Mouse (Mus musculus) gastrocnemius, adult 8-10 months (tissue): Measurements from ENCODE around the gene Nudt5. TPM values are rescaled to one million over a fixed set of nuclear protein-coding genes. Genes with fewer than 3 reads are reported as not detected.

Source experiments
- DNase-seq, 2 experiments: peaks; one replicate each; pipeline ENCODE4 v3.0.0; 2022; ENCODE audit warnings: low spot score in 2 of 2
- total RNA-seq, 4 experiments: library from RNA; stranded (reverse); gene quantifications; 2 replicates each; pipeline ENCODE4 v1.2.4; 2022

Gene Nudt5
- total RNA-seq, 4 experiments from 2014 or later, result 2.5 to 3.4 (median 2.9) TPM

DNA sequence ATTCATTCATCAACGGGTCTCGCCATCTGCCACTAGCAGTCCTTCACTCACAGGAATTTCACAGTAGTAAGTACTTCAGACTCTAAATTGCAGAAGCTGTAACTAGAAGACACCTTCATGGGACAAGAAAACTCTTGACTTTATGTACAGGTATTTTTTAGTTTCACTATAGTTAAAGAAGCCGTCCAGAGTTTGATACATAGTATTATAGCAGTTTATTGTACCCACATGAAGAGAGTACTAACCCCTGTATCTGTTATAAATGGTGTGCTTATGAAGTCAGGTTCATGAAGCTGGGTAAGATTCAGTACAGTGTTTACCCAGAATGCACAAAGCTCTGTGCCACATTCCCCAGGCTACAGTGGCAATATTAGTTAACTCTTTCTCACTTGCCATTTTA, 18.0 kb downstream of the Nudt5 start, which contains the start of gene Gm13199:
TSS of gene Gm13199 (minus strand) at position 101 of the 400 bp plus-strand sequence.
- DNase-seq, result no peak

DNA sequence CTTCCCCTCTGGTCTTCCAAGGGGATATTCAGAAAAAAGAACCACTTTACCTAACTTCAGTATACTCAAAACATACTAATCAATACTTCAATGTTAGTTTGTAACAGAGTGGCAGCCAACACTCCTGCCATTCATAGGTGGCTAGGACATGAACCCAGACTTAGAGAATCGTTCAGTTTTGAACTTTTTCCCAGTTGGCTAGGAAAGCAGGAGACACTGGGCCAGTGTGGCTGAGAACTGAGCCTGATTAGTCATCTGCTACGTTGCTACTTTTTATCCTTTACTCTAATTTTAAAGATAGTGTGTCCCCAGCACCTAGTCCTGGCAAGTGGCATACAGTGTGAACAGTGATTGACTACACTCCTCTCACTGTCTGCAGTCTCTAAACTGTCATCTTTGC, 22.9 kb downstream of the Nudt5 start:
- no peak for DNase-seq

DNA sequence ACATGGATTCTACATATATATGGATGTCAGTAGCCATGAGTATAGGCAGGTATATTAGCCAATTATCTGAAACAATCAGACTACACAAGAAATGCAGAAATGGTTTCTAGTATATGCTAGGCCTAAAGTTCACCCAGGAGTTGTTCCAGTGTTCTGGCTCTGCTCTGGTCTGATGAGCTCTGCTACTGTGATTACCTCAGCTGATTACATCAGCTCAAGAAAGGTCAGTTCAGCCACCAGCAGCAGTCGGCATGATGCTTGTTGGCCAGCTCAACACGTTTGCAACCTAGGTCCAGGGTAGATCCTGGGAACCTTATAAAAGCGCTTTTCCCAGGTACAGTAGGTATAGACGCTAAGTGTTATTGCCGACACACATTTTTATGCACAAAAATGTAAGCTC, 24.9 kb downstream of the Nudt5 start:
- no peak for DNase-seq

- no peak for DNase-seq
Observed at GRCm38 (mm10) chr2:5877446-5877845, 32.6 kb downstream of the Nudt5 start.

DNA sequence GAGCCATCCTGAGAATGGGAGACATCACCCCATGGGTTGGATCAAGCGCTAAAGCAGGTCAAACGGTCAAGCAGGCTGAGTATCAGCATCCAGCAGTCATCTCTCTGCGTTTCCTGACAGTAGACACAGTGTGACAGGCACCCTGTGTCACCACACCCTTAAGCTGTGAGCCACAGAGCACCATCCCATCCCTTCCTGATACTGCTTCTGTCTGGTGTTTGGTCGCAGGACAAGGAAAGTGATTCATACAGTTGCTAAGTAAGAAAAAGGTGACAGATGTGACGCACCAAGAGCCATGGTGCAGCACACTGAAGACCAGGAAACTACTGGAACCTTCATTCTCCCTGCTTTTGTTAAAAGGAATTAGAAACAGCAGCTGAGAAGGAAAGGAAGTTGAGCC, 44.0 kb downstream of the Nudt5 start:
- DNase-seq, result no peak

GRCm38 (mm10) chr2:5889412-5889811, 44.6 kb downstream of the Nudt5 start:
- no peak for DNase-seq

- no peak for DNase-seq
Observed at GRCm38 (mm10) chr2:5894296-5894695, 49.5 kb downstream of the Nudt5 start.

DNA sequence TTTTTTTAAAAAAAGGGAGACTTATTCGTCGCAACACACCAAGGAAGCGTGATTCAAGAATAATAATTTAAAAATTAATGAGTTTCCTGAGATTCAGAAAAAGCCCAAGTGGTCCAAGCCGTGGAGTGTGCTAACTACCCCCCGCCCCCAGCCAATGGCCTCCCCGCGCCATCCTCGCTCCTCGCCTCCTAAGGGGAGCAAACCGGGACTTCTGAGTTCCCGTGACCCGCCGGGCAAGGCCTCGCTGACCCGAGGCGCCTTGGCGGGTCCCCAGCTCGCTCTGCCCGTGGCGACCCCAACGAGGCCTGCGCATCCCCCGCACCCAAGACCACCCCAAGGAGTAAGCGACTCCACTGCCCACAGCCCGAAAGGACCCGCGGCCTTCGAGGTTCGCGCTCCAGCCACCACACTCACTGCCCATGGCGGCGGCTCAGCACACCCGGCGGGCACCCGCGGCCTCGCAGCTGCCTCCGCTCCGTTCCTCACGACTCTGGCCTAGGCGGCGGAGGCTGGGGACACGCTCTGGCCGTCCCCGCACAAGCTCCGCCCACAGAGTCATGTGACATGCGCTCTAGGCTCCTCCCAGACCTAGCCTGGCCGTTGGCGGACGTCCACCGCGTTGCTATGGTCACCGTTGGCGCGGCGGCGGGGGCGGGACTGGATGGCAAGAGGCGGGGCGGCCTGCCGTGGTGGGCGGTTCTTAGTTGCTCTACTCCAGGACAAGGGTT, 50.2 kb downstream of the Nudt5 start, which contains the start of gene Sec61a2:
TSS of gene Sec61a2 (minus strand) at position 590 of the 728 bp plus-strand sequence.
- peak; percentile 98 for DNase-seq

DNA sequence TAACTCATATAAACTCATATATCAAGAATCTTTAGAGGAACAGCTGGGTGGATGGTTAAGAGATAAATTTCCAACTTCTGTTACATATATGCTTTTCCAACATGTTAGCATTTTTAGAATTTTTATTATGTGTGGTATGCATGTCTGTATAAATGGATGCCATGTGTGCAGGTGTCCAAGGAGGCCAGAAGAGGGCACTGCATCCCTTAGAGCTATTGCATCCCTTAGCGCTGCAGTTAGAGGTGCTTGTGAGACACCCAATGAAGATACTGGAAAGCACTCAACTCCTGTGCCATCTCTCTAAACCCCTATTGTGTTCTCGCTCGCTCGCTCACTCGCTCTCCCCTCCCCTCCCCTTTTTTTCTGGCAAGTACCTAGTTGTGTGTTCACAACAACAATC, 55.3 kb downstream of the Nudt5 start:
- DNase-seq, result no peak

DNA sequence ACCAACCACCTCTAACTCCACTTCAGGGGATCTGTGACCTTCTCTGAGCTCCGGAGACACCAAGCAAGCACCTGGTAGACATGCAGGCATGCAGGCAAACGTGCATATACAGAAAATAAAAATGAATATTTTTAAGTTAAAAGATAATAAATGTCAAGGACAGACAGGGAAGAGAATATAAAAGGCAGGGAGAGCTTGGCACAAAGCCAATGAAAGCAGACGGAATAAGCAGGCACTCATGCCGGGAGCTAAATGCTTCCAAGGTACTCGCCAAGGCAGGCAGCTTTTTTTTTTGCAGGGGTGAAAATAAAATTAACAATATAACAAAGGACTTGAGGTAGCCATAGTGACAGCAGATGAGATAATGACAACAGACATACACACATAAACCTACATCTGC, 61.3 kb downstream of the Nudt5 start:
- no peak for DNase-seq

DNA sequence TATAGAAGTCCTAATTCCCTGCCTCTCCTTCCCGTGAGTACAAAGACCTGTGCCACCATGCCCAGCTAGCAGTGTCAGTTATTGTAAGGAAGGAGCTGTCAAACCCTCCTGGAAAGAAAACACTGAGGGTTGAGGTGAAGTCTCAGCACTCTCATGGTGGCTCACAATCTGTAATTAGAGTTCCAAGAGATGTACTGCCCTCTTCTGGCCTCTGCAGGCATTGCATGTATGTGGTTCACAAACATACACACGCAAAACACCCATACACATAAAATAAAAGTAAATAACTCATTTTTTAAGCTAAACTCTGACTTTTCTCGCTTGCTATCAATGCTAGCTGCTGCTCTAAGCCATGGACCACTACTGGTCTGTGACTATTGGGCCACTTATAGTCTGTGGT, 61.8 kb downstream of the Nudt5 start:
- DNase-seq, result peak in 1 of 2 experiments; percentile 10

GRCm38 (mm10) chr2:5911282-5911965, 66.6 kb downstream of the Nudt5 start:
- DNase-seq, result no peak

Other genes with a start within 250 kb of the Nudt5 start
- 1 to 10 TPM in 3 of 4 experiments, under 1 TPM in 1; 0.51 to 1.3 (median 1.1) TPM for gene Camk1d, start 130.5 kb upstream of the Nudt5 start, total RNA-seq
- 10 to 100 TPM; 87.0 to 94.2 (median 90.6) TPM for gene Cdc123, start 145 bp downstream of the Nudt5 start, total RNA-seq
- not detected for gene Gm13199, start 17.9 kb downstream of the Nudt5 start, total RNA-seq
- 10 to 100 TPM; 30.9 to 34.1 (median 33.6) TPM for gene Sec61a2, start 50.4 kb downstream of the Nudt5 start, total RNA-seq
- gene Dhtkd1, start 97.8 kb downstream of the Nudt5 start, total RNA-seq, result 1 to 10 TPM; 1.2 to 4.9 (median 3.1) TPM
- 10 to 100 TPM; 26.7 to 39.3 (median 31.9) TPM for gene Upf2, start 106.5 kb downstream of the Nudt5 start, total RNA-seq